Mouse (Mus musculus): Measurements from ENCODE around the gene Irx1. TPM values are rescaled to one million over a fixed set of nuclear protein-coding genes. Genes with fewer than 3 reads are reported as not detected.

Gene Irx1
- not detected in 2 replicates for polyA plus RNA-seq (2012; ENCODE audit: insufficient read depth, insufficient read length, missing spikeins)

DNA sequence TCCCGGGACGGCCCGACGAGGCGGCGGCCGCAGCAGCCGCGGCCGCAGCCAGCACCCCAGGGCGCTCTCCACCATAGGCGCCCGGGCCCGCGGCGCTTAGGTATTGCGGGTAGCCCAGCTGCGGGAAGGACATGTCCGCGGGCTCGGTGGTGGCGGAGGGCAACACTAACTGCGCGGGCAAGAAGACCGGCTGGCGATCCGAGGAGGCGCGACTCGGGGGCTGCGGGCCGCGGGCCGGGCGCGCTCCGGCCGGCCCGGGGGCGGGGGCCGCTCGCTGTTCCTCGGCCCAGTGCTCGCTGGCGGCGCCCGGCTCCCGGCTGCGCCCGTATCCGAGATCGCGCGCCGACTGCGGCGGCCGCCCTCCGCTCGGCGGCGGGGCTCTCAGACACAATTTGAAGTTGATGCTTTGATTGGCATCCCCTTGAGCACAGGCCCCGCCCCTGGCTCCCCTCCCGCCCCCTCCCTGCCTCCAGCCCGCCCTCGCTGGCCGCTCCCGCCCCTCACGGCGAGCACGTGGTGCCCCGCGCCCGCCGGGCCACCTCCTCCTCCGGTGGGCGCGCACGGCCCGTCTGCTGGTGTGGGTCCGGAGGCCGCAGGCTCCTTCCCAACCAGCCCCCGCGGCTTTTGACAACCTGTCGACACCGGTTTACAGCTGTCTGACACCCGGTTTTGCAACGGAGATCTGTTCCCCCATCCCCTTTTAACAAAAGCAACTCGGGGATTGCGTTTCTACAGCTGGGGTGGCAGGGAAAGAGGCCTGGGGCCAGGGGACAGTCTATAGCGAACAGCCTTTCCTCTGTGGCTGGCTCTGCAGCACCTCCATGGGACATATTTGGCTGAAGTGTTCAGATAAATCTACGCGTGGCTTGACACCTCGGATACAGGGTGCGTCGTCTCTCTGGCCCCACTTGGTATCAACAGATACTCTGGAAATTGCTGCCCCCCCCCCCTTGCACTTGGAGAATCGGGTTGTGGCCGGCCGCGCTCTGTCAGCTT is at the start of gene Irx1:
Irx1 (minus strand) TSS at position 368 of the 996 bp plus-strand sequence.
- Histone ChIP-seq H3K4me1 (ENCODE audit: control insufficient read depth, insufficient read depth, low read length) (no peaks in the 10 kb centered on the region), H3K27ac (ENCODE audit: insufficient read depth, low read depth, low read length) (no peak within 1 kb of the TSS), H3K4me3 (ENCODE audit: insufficient read depth, low read length) (no peak within 1 kb of the TSS)
- TF ChIP-seq CTCF (IDR thresholded peaks at IDR 0.05; ENCODE audit: low read depth, low read length) (no peak), POLR2A (IDR thresholded peaks at IDR 0.05; ENCODE audit: borderline replicate concordance, low read depth, low read length) (no peak)

DNA sequence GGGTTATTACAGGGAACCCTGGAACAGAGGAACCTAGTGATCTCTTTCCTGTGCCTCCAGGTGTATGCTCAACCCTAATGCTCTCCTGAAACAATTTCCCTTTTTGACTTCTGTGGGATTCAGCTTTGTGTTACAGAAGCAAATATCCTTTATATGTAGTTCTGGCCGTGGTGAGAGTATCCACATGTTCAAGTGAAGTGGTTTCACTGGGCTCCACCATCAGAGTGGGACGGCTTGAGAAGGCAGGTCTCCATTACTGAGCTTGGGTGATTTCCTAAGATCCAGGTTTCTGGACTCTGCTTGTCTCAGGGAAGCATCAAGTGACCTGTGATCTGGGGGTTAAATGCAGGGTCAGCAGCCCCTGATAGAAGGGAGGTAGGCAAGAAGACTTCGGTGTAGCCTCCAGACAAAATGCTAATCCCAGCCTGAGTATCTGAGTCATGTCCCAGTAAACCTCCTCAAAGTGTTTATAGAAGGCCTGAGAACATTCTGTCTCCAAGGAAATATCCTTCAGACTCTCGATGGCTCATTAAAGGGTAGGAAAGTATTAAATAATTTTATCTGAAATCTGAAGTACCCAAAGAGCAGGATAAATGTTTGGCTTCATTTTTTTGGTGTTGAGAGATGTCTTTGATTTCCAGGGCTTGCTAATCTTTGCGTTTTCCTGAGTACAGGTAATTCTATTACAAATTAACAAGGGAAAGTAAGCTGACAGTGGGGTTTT is 16.6 kb upstream of the Irx1 start:
- H3K4me3 ChIP-seq (ENCODE audit: insufficient read depth, low read length): no peak overlapping the region
- H3K4me1 ChIP-seq (ENCODE audit: control insufficient read depth, insufficient read depth, low read length): no peaks in the 10 kb centered on the region
- H3K27ac ChIP-seq (ENCODE audit: insufficient read depth, low read depth, low read length): no peak overlapping the region
- TF ChIP-seq CTCF (IDR thresholded peaks at IDR 0.05; ENCODE audit: low read depth, low read length) (no peak), POLR2A (IDR thresholded peaks at IDR 0.05; ENCODE audit: borderline replicate concordance, low read depth, low read length) (no peak)

- TF ChIP-seq POLR2A (IDR thresholded peaks at IDR 0.05; ENCODE audit: borderline replicate concordance, low read depth, low read length) (no peak), CTCF (IDR thresholded peaks at IDR 0.05; ENCODE audit: low read depth, low read length) (no peak)
- H3K4me3 ChIP-seq (ENCODE audit: insufficient read depth, low read length): no peak overlapping the region
- H3K4me1 ChIP-seq (ENCODE audit: control insufficient read depth, insufficient read depth, low read length): no peaks in the 10 kb centered on the region
- no peak overlapping the region for H3K27ac ChIP-seq (ENCODE audit: insufficient read depth, low read depth, low read length)
These were observed 12.2 kb upstream of the Irx1 start for GRCm38 (mm10) chr13:71975753-71976152.

DNA sequence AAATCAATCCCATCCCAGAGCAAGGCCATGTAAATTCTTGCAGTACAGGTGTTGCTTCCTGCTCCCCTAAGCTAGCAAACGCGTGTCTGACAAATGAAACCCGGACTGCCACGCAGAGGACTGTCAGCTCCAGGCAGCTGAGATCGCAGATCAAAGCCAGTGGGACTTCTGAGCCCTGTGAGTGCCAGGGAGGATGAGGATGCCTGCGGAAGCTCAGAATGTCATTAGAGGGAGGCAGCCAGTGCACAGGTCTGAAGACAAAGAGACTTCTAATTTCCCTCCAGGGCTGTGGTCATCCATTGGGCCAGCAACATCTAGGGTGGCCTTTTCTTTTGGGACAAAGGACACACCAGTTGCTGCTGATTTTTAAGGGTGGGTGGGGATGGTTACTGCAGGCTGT is 4.8 kb upstream of the Irx1 start:
- H3K4me1 ChIP-seq (ENCODE audit: control insufficient read depth, insufficient read depth, low read length): no peaks in the 10 kb centered on the region
- TF ChIP-seq CTCF (IDR thresholded peaks at IDR 0.05; ENCODE audit: low read depth, low read length): no peak
- TF ChIP-seq POLR2A (IDR thresholded peaks at IDR 0.05; ENCODE audit: borderline replicate concordance, low read depth, low read length): no peak

DNA sequence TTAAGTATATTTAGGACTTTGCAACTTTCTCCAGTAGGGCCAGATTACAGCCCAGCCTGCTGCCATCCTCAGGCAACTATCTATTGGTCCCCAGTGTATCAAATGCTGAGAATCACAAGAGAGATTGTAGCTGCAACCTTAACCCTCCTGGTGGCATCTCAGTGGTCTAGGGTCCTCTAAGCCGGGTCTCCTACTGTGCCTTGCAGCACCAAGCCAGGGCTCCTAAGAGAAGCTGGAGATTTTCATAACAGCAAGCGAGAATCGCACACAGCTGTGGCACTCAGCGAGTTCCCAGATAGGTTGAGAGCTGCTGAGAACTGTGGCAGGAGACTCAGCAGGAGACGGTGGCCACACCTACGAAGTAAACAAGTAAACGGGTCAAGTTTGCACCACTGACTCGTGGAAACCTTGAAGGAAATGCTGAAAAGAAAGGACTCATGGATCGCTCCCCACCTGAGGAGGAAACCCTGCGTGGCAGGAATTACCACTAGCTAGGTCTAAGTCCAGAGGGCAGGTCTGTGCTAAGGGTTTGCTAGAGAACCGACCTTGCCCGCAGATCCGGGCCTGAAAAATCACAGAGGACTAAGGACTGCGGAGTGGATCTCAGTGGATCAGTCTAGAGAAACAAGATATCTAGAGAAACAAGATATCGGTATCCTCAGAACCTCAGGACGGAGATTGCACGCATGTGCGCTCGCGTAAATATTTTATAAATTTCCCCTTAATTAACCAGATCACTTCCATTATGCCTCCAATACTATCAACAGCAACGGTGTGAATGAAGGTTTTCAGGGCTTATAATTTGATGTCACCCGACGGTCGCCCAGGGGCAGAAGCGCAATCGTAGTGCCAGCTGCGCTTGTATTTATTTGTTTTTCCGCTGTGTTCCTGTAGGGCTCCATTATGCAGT is 4.1 kb upstream of the Irx1 start:
- no peak overlapping the region for H3K4me3 ChIP-seq (ENCODE audit: insufficient read depth, low read length)
- TF ChIP-seq POLR2A (IDR thresholded peaks at IDR 0.05; ENCODE audit: borderline replicate concordance, low read depth, low read length): no peak
- H3K4me1 ChIP-seq (ENCODE audit: control insufficient read depth, insufficient read depth, low read length): no peaks in the 10 kb centered on the region
- H3K27ac ChIP-seq (ENCODE audit: insufficient read depth, low read depth, low read length): no peak overlapping the region

More for the DNA sequence above, 4.8 kb upstream of the Irx1 start:
- no peak overlapping the region for H3K27ac ChIP-seq (ENCODE audit: insufficient read depth, low read depth, low read length)
- no peak overlapping the region for H3K4me3 ChIP-seq (ENCODE audit: insufficient read depth, low read length)

DNA sequence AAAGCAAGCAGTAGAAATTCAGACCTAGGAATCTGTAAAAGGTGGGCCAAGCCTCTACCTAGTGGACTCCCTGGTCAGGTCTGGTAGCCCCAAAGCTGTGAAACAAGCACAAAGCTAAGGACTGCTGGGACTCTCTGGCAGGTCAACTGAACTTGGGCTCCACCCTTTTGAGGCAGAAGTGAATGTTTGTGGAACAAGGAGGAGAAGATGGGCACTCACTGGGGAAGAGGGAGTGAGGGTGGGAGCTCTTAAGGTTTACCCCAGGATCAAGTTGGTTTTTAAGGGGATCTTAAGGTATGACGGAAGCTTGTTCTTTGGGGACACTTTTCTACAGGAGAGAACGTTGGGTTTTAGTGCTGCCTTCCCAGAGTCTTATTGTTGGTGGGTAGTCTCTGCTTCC is 3.1 kb upstream of the Irx1 start:
- no peak for TF ChIP-seq POLR2A (IDR thresholded peaks at IDR 0.05; ENCODE audit: borderline replicate concordance, low read depth, low read length)
- no peak for TF ChIP-seq CTCF (IDR thresholded peaks at IDR 0.05; ENCODE audit: low read depth, low read length)
- no peak overlapping the region for H3K27ac ChIP-seq (ENCODE audit: insufficient read depth, low read depth, low read length)
- H3K4me3 ChIP-seq (ENCODE audit: insufficient read depth, low read length): no peak overlapping the region
- no peaks in the 10 kb centered on the region for H3K4me1 ChIP-seq (ENCODE audit: control insufficient read depth, insufficient read depth, low read length)

DNA sequence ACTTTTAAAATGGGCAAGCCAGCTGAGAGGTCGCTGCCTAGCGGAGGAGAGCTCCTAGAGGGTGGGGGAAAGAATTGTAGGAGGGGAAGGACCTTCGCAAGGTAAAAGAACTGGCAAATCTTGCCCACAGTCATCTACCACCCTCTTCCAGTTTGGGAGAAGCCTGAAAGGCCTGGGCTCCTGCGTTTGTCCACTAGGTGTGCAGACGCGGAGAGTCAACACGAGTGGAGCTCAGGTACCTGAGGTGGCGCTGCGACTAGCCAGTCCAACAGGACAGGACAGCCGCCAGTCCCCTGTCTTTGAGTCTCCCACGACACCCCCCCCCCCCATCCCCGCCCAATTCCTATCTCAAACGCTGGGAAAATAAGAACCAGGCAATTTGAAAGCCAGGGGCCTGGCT is 843 bp upstream of the Irx1 start:
- Histone ChIP-seq H3K27ac (ENCODE audit: insufficient read depth, low read depth, low read length) (no peak overlapping the region), H3K4me1 (ENCODE audit: control insufficient read depth, insufficient read depth, low read length) (no peaks in the 10 kb centered on the region), H3K4me3 (ENCODE audit: insufficient read depth, low read length) (no peak overlapping the region)
- TF ChIP-seq POLR2A (IDR thresholded peaks at IDR 0.05; ENCODE audit: borderline replicate concordance, low read depth, low read length) (no peak), CTCF (IDR thresholded peaks at IDR 0.05; ENCODE audit: low read depth, low read length) (no peak)

DNA sequence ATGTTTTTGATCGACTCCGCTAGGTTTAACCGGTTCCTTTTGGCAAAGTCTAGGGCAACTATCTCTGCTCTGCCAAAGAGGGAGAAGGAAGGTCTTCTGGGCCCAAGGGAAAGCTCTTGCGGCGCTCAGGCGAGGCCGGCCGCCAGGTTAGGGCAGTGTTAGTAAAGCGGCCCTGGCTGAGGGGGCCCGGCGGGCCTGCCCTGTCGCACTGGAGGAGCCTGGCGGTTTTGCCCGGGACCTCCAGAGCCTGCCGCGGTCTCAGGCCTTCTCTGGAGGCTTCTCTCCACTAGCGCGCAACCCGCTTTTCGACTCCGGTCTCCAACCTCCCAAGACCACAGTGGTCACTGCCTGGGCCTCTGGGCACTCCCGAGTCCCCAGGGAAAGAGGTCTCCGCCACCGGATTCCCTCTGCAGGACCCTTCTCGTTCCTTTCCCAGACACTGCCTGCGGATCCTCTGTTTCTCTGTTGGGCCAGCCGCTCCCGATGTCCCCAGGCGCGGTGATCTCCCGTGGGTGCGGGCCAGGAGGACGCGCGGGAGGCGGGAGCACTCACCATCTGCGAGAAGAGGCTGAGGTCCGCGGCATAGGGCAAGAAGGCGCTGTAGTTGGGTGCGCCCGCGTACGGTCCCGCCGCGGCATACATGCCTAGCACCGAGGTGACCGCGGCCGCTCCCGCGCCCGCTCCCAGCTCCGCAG is 715 bp downstream of the Irx1 start:
- H3K4me3 ChIP-seq (ENCODE audit: insufficient read depth, low read length): no peak overlapping the region
- H3K4me1 ChIP-seq (ENCODE audit: control insufficient read depth, insufficient read depth, low read length): no peaks in the 10 kb centered on the region
- TF ChIP-seq POLR2A (IDR thresholded peaks at IDR 0.05; ENCODE audit: borderline replicate concordance, low read depth, low read length): no peak
- no peak for TF ChIP-seq CTCF (IDR thresholded peaks at IDR 0.05; ENCODE audit: low read depth, low read length)
- no peak overlapping the region for H3K27ac ChIP-seq (ENCODE audit: insufficient read depth, low read depth, low read length)

All from bone marrow macrophage, adult 2 months (primary cell).